Mouse (Mus musculus): ENCODE data around the gene Zcchc14.

DNA sequence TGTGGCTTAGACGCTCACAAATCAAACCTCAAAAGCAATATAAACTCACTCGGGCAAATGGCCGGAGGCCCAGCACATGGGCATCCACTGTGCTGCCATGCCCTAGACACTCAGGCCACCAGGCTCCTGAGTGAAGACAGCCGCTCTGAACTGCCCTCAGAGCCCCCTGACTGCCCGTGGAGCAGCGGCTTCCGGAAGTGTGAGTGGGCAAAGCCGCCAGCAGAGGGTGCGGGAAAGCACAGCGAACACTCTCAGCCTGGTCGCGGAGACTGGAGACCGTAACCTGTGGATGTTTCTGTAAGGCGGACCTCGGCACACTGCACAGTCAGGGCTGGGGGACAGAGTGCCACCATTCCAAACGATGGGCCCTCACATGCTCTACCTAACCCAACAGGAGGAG is 94.2 kb downstream of the Zcchc14 start:
- no peak for TF ChIP-seq POLR2A (IDR thresholded peaks at IDR 0.05; ENCODE audit: borderline replicate concordance, insufficient read depth, low read length)
- TF ChIP-seq CTCF (IDR thresholded peaks at IDR 0.05; ENCODE audit: borderline replicate concordance, insufficient read depth, low read depth, low read length) = no peak
